Mouse (Mus musculus): ENCODE results near the gene Rims1.

- TF ChIP-seq POLR2A (IDR thresholded peaks at IDR 0.05; ENCODE audit: insufficient read depth, low read depth, low read length) (no peak), CTCF (IDR thresholded peaks at IDR 0.05; ENCODE audit: insufficient read depth, low read depth, low read length) (no peak)
These were observed 269.0 kb downstream of the Rims1 start for GRCm38 (mm10) chr1:22536776-22537175.

All from olfactory bulb, adult 2 months (tissue).